Mouse (Mus musculus) left cerebral cortex, adult 8-10 months (tissue): ENCODE measurements around the gene Soat1. TPM values are rescaled to one million over a fixed set of nuclear protein-coding genes. Genes with fewer than 3 reads are reported as not detected.
"Not testable (repeated sequence)": the region's sequence is repeated elsewhere in the genome, so short reads cannot be mapped to it uniquely, and the experiment has no call there.

Experiments
- DNase-seq, 2 experiments: peaks; one replicate each; pipeline ENCODE4 v3.0.0; 2022; ENCODE audit warnings: low spot score in 2 of 2
- total RNA-seq, 4 experiments: library from RNA; stranded (reverse); gene quantifications; 2 replicates each; pipeline ENCODE4 v1.2.4; 2022

Gene Soat1
- 10 to 100 TPM; 45.3 to 61.8 (median 49.9) TPM for total RNA-seq

- peak; percentile 72 to 86 for DNase-seq
These were observed at the start of gene Soat1 for GRCm38 (mm10) chr1:156473961-156474503. Gene Soat1 (minus strand): TSS chr1:156474331.

GRCm38 (mm10) chr1:156523842-156524241 is 49.7 kb upstream of the Soat1 start, which contains the start of gene Gm10031:
Gene Gm10031 (plus strand): TSS chr1:156524012.
- not testable (repeated sequence) for DNase-seq

GRCm38 (mm10) chr1:156521796-156522517 is 47.8 kb upstream of the Soat1 start:
- DNase-seq, result no peak

GRCm38 (mm10) chr1:156520136-156520780 is 46.1 kb upstream of the Soat1 start:
- DNase-seq, result no peak

- no peak for DNase-seq
These were observed 33.6 kb upstream of the Soat1 start for GRCm38 (mm10) chr1:156507753-156508152.

- DNase-seq, result no peak
These were observed 31.8 kb upstream of the Soat1 start for GRCm38 (mm10) chr1:156505901-156506300.

GRCm38 (mm10) chr1:156504945-156505523 is 30.9 kb upstream of the Soat1 start:
- no peak for DNase-seq

GRCm38 (mm10) chr1:156496910-156497309 is 22.8 kb upstream of the Soat1 start:
- no peak for DNase-seq

GRCm38 (mm10) chr1:156495025-156495424 is 20.9 kb upstream of the Soat1 start:
- DNase-seq, result no peak

GRCm38 (mm10) chr1:156491226-156491796 is 17.2 kb upstream of the Soat1 start:
- no peak for DNase-seq

GRCm38 (mm10) chr1:156488031-156488430 is 13.9 kb upstream of the Soat1 start:
- DNase-seq, result no peak

- no peak for DNase-seq
These were observed 13.4 kb upstream of the Soat1 start for GRCm38 (mm10) chr1:156487498-156487897.

GRCm38 (mm10) chr1:156481826-156482225 is 7.7 kb upstream of the Soat1 start:
- no peak for DNase-seq

- DNase-seq, result no peak
These were observed 2.4 kb upstream of the Soat1 start for GRCm38 (mm10) chr1:156476535-156476934.

GRCm38 (mm10) chr1:156476016-156476415 is 1.9 kb upstream of the Soat1 start:
- no peak for DNase-seq

GRCm38 (mm10) chr1:156474854-156475253 is 723 bp upstream of the Soat1 start:
- DNase-seq, result no peak

GRCm38 (mm10) chr1:156473003-156473402 is 1.1 kb downstream of the Soat1 start:
- DNase-seq, result no peak

GRCm38 (mm10) chr1:156471955-156472354 is 2.2 kb downstream of the Soat1 start:
- DNase-seq, result no peak

GRCm38 (mm10) chr1:156471071-156471470 is 3.1 kb downstream of the Soat1 start:
- no peak for DNase-seq

GRCm38 (mm10) chr1:156470557-156470956 is 3.6 kb downstream of the Soat1 start:
- no peak for DNase-seq

- DNase-seq, result no peak
These were observed 5.6 kb downstream of the Soat1 start for GRCm38 (mm10) chr1:156468576-156468975.
